Mouse (Mus musculus) myocyte (in vitro differentiated cells): ENCODE results near the gene Lrrc55.

Experiments used
- CEBPB ChIP-seq: IDR thresholded peaks from 2 replicates; pipeline ENCODE4 v1.6.1; 2011; ENCODE audit warnings: mild to moderate bottlenecking, moderate library complexity; ENCODE audit not compliant: poor library complexity, insufficient read depth, severe bottlenecking
- E2F4 ChIP-seq: IDR thresholded peaks from one replicate; pipeline ENCODE4 v1.6.1; 2011; ENCODE audit warnings: mild to moderate bottlenecking, control low read depth, moderate library complexity; ENCODE audit not compliant: insufficient read depth
- MAX ChIP-seq: IDR thresholded peaks from one replicate; pipeline ENCODE4 v1.6.1; 2011; ENCODE audit warnings: low read depth, mild to moderate bottlenecking, control low read depth
- MYOD1 ChIP-seq, 3 experiments: IDR thresholded peaks; one replicate each; pipeline ENCODE4 v1.6.1; 2011; ENCODE audit warnings: control low read depth in 2 of 3, low read depth in 2 of 3, mild to moderate bottlenecking in 2 of 3, moderate library complexity in 1 of 3; ENCODE audit not compliant: insufficient read length in 2 of 3, control insufficient read depth in 1 of 3
- MYOG ChIP-seq, 3 experiments: IDR thresholded peaks; one replicate each; pipeline ENCODE4 v1.6.1; 2011; ENCODE audit warnings: control low read depth in 2 of 3, low read depth in 2 of 3, mild to moderate bottlenecking in 2 of 3; ENCODE audit not compliant: insufficient read length in 2 of 3, control insufficient read depth in 1 of 3, insufficient read depth in 1 of 3
- POLR2A ChIP-seq: IDR thresholded peaks from one replicate; pipeline ENCODE4 v1.6.1; 2011; ENCODE audit warnings: low read depth, mild to moderate bottlenecking, control low read depth, moderate library complexity; ENCODE audit not compliant: insufficient read length
- POLR2AphosphoS2 ChIP-seq: IDR thresholded peaks from one replicate; pipeline ENCODE4 v1.6.1; 2011; ENCODE audit warnings: low read depth, control low read depth; ENCODE audit not compliant: insufficient read length
- REST ChIP-seq: IDR thresholded peaks from one replicate; pipeline ENCODE4 v1.6.1; 2011; ENCODE audit warnings: mild to moderate bottlenecking, control low read depth, moderate library complexity; ENCODE audit not compliant: insufficient read depth, insufficient read length
- SRF ChIP-seq: IDR thresholded peaks from one replicate; pipeline ENCODE4 v1.6.1; 2011; ENCODE audit warnings: low read depth; ENCODE audit not compliant: control insufficient read depth, insufficient read length
- TCF12 ChIP-seq: IDR thresholded peaks from one replicate; pipeline ENCODE4 v1.6.1; 2011; ENCODE audit warnings: mild to moderate bottlenecking, control low read depth; ENCODE audit not compliant: poor library complexity, insufficient read depth, severe bottlenecking
- USF1 ChIP-seq: IDR thresholded peaks from one replicate; pipeline ENCODE4 v1.6.1; 2011; ENCODE audit warnings: low read depth, mild to moderate bottlenecking, control low read depth, moderate library complexity

DNA sequence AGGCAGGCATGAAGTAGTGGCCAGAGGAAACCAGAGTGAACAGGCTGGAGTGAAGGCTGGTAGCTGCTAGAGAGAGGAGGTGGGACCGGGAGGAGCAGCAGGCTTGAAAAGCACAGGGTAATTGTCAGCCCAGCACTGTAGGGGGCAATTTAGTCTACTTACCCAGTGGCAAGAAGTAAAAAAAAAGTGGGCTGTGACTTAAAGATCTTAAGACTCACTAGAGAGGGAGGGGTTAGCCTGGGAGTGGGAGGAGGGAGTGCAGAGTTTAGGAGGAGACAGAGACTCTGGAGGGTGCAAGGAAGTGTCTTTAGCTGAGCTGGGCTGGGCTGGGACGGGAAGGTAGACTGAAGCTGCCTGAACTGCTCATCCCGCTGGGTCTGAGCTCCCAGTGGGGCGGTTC lies 60.9 kb downstream of the Lrrc55 start, which contains the start of gene Aplnr:
- TF ChIP-seq POLR2A (no peak), POLR2AphosphoS2 (no peak), MAX (no peak), MYOG (IDR thresholded peaks at IDR 0.05; ENCODE audit: control insufficient read depth in 1 of 3, insufficient read depth in 1 of 3, insufficient read length in 2 of 3, low read depth in 2 of 3) (no peak), REST (no peak), CEBPB (no peak), SRF (no peak), E2F4 (no peak), TCF12 (no peak), USF1 (no peak), MYOD1 (IDR thresholded peaks at IDR 0.05; ENCODE audit: control insufficient read depth in 1 of 3, insufficient read length in 2 of 3, low read depth in 2 of 3) (no peak)
